Mouse (Mus musculus): ENCODE data around the gene Ppp1r15b. TPM values are rescaled to one million over a fixed set of nuclear protein-coding genes. Genes with fewer than 3 reads are reported as not detected.

The Ppp1r15b gene
- polyA plus RNA-seq, 2 experiments: 26.9 to 33.4 TPM

DNA sequence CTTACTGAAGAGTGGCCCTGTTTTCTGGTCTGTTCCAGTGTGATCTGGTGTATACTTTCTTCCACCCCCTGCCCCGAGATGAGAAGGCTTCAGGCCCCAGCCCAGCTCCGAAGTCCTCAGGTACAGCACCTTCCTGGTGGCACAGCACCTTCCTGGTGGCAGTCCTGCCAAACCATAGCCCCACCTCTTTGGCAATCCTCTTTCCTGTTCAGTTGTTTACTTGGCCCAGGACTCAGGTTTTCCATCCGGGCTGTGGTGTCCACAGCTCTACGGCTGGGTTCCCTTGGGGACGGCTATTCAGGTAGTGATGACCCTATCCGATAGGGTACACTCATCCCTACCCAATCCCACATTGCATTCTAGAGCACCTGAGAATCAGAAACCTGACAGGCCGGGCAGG lies 27.6 kb upstream of the Ppp1r15b start:
- 72% methylated on average over 7 of the region's 7 CpGs for WGBS (ENCODE audit: insufficient replicate concordance)
- DNase-seq (ENCODE audit: low read depth in 3 of 3, low spot score in 3 of 3): no peak

DNA sequence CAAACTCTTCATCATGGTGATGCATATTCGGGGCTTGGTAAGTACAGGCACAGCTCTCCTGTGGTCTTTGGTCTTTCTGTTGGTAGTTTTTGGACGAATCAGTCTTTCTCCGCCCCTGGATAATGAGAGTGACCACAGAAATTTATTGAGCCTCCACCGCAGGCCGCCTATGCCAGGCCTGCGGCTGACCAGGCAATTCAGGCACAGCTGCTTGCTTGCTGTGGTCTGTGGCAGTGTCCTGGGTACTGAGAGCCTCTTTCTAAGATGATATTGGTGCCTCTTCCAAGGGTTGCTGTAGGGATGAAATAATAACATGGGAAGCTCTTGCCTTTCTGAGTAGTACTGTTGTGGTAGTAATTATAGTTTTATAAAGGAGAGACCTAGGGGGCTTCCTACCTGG lies 27.1 kb upstream of the Ppp1r15b start:
- Histone ChIP-seq H3K9me3 (ENCODE audit: control insufficient read depth, low read length) (no peaks in the 10 kb centered on the region), H3K4me1 (replicated peaks; ENCODE audit: control insufficient read depth in 2 of 2, insufficient read depth in 2 of 2, low read length in 1 of 2) (0 out of 4 replicates have a peak, but pooled peaks cover 0 to 3% of the 10 kb centered on the region in 2 experiments), H3K9ac (replicated peaks) (no peak overlapping the region), H3K27ac (no peak overlapping the region), H3K4me3 (ENCODE audit: insufficient read depth in 1 of 2, low read depth in 2 of 2, low read length in 2 of 2) (no peak overlapping the region), H3K4me2 (ENCODE audit: low read depth) (no peak overlapping the region), H3K27me3 (ENCODE audit: control insufficient read depth, insufficient read depth, low read length) (no peaks in the 10 kb centered on the region), H3K36me3 (replicated peaks; ENCODE audit: control insufficient read depth, insufficient read depth, low read depth) (no peaks in the 10 kb centered on the region)
- no peak for TF ChIP-seq CTCF (IDR thresholded peaks at IDR 0.05; ENCODE audit: low read depth)
- no peak for TF ChIP-seq EP300 (IDR thresholded peaks at IDR 0.05; ENCODE audit: low read depth)
- ATAC-seq (ENCODE audit: insufficient read depth) (no peak), DNase-seq (ENCODE audit: low read depth in 3 of 3, low spot score in 3 of 3) (no peak)
- WGBS (ENCODE audit: insufficient replicate concordance): 77% methylated on average over 6 of the region's 6 CpGs

More for the DNA sequence above, 27.6 kb upstream of the Ppp1r15b start:
- H3K4me1 ChIP-seq (replicated peaks; ENCODE audit: control insufficient read depth in 2 of 2, insufficient read depth in 2 of 2, low read length in 1 of 2): 0 out of 4 replicates have a peak, but pooled peaks cover 0 to 3% of the 10 kb centered on the region in 2 experiments
- H3K9me3 ChIP-seq (ENCODE audit: control insufficient read depth, low read length): no peaks in the 10 kb centered on the region
- H3K4me2 ChIP-seq (ENCODE audit: low read depth): no peak overlapping the region
- H3K4me3 ChIP-seq (ENCODE audit: insufficient read depth in 1 of 2, low read depth in 2 of 2, low read length in 2 of 2): no peak overlapping the region
- no peaks in the 10 kb centered on the region for H3K36me3 ChIP-seq (replicated peaks; ENCODE audit: control insufficient read depth, insufficient read depth, low read depth)
- H3K9ac ChIP-seq (replicated peaks): no peak overlapping the region
- no peak for ATAC-seq (ENCODE audit: insufficient read depth)
- no peaks in the 10 kb centered on the region for H3K27me3 ChIP-seq (ENCODE audit: control insufficient read depth, insufficient read depth, low read length)
- H3K27ac ChIP-seq: no peak overlapping the region
- TF ChIP-seq CTCF (IDR thresholded peaks at IDR 0.05; ENCODE audit: low read depth) (no peak), EP300 (IDR thresholded peaks at IDR 0.05; ENCODE audit: low read depth) (no peak)

DNA sequence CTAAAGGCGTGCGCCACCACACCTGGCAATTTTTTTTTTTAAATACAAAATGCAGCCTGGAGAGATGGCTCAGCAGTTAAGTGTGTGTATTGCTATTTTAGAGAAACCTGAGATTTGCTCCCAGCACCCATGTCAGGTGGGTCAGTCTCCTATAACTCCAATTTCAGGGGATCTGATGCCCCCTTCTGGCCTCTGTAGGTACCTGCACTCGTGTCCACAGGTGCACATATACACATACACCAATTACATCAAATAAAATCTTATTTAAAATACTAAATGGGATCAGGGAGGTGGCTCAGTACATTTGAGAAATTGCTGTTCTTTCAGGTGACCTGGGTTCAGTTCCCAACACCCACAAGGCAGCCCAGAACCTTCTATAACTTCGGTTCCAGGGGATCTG lies 14.8 kb upstream of the Ppp1r15b start:
- H3K36me3 ChIP-seq (replicated peaks; ENCODE audit: control insufficient read depth, insufficient read depth, low read depth): no peaks in the 10 kb centered on the region
- TF ChIP-seq EP300 (IDR thresholded peaks at IDR 0.05; ENCODE audit: low read depth) (no peak), CTCF (IDR thresholded peaks at IDR 0.05; ENCODE audit: low read depth) (0 out of 2 replicates have a peak, but pooled peaks have one; percentile 20)
- H3K27ac ChIP-seq: no peak overlapping the region
- no peak for ATAC-seq (ENCODE audit: insufficient read depth)
- WGBS (ENCODE audit: insufficient replicate concordance): 68% methylated on average over 4 of the region's 4 CpGs
- no peaks in the 10 kb centered on the region for H3K9me3 ChIP-seq (ENCODE audit: control insufficient read depth, low read length)
- H3K27me3 ChIP-seq (ENCODE audit: control insufficient read depth, insufficient read depth, low read length): no peaks in the 10 kb centered on the region
- H3K4me2 ChIP-seq (ENCODE audit: low read depth): no peak overlapping the region
- H3K4me1 ChIP-seq (replicated peaks; ENCODE audit: control insufficient read depth in 2 of 2, insufficient read depth in 2 of 2, low read length in 1 of 2): peaks cover 18 to 27% of the 10 kb centered on the region in 2 experiments
- no peak for DNase-seq (ENCODE audit: low read depth in 3 of 3, low spot score in 3 of 3)
- H3K4me3 ChIP-seq (ENCODE audit: insufficient read depth in 1 of 2, low read depth in 2 of 2, low read length in 2 of 2): no peak overlapping the region
- no peak overlapping the region for H3K9ac ChIP-seq (replicated peaks)

DNA sequence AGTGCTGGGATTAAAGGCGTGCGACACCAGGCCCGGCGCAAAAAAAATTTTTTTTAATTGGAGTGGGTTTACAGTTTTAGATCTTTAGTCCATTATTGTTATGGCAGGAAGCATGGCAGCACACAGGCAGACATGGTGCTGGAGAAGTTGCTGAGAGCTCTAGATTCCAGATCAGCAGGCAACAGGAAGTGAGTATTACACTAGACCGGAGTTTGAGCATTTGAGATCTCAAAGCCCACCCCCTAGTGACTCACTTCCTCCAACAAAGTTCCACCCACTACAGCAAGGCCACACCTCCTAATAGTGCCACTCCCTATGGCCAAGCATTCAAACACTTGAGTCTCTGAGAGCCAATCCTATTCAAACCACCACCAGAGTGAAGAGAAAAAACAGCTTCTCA lies 12.8 kb upstream of the Ppp1r15b start:
- Histone ChIP-seq H3K36me3 (replicated peaks; ENCODE audit: control insufficient read depth, insufficient read depth, low read depth) (no peaks in the 10 kb centered on the region), H3K4me2 (ENCODE audit: low read depth) (peak overlapping the region; percentile 39), H3K4me1 (replicated peaks; ENCODE audit: control insufficient read depth in 2 of 2, insufficient read depth in 2 of 2, low read length in 1 of 2) (peaks cover 18 to 33% of the 10 kb centered on the region in 2 experiments), H3K4me3 (ENCODE audit: insufficient read depth in 1 of 2, low read depth in 2 of 2, low read length in 2 of 2) (no peak overlapping the region), H3K9ac (replicated peaks) (no peak overlapping the region), H3K27me3 (ENCODE audit: control insufficient read depth, insufficient read depth, low read length) (no peaks in the 10 kb centered on the region), H3K27ac (peak overlapping the region; percentile 72), H3K9me3 (ENCODE audit: control insufficient read depth, low read length) (no peaks in the 10 kb centered on the region)
- TF ChIP-seq CTCF (IDR thresholded peaks at IDR 0.05; ENCODE audit: low read depth) (no peak), EP300 (IDR thresholded peaks at IDR 0.05; ENCODE audit: low read depth) (no peak)
- WGBS (ENCODE audit: insufficient replicate concordance): 78% methylated on average over 5 of the region's 5 CpGs
- ATAC-seq (ENCODE audit: insufficient read depth): peak; percentile 70; the same call in 1 of the 2 replicates
- peak in 2 of 3 experiments; percentile 54 to 61 for DNase-seq (ENCODE audit: low read depth in 3 of 3, low spot score in 3 of 3)

DNA sequence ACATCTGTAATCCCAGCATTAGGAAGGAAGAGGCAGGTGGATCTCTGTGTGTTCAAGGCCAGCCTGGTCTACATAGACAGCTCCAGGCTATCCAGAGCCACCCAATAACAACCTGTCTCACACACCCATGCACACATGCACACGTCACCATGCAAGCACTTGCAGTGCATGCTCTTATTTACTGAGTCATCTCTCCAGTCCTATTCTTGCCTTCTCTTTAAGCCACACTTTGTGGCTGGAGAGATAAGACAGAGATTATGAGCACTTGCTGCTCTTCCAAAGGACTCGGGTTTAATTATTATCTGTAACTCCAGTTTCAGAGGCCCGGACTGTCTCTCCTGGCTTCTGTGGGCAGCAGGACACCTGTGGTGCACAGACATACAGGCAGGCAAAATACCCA lies 12.1 kb upstream of the Ppp1r15b start:
- H3K4me2 ChIP-seq (ENCODE audit: low read depth): peak overlapping the region; percentile 39
- ATAC-seq (ENCODE audit: insufficient read depth) (peak; percentile 94), DNase-seq (ENCODE audit: low read depth in 3 of 3, low spot score in 3 of 3) (peak; percentile 63 to 66 (median 65))
- H3K36me3 ChIP-seq (replicated peaks; ENCODE audit: control insufficient read depth, insufficient read depth, low read depth): no peaks in the 10 kb centered on the region
- no peaks in the 10 kb centered on the region for H3K27me3 ChIP-seq (ENCODE audit: control insufficient read depth, insufficient read depth, low read length)
- TF ChIP-seq CTCF (IDR thresholded peaks at IDR 0.05; ENCODE audit: low read depth) (no peak), EP300 (IDR thresholded peaks at IDR 0.05; ENCODE audit: low read depth) (peak; percentile 60; the same call in 1 of the 2 replicates)
- H3K4me1 ChIP-seq (replicated peaks; ENCODE audit: control insufficient read depth in 2 of 2, insufficient read depth in 2 of 2, low read length in 1 of 2): peaks cover 18 to 34% of the 10 kb centered on the region in 2 experiments
- no peak overlapping the region; the same call in 1 of the 2 replicates for H3K9ac ChIP-seq (replicated peaks)
- H3K4me3 ChIP-seq (ENCODE audit: insufficient read depth in 1 of 2, low read depth in 2 of 2, low read length in 2 of 2): no peak overlapping the region
- peak overlapping the region; percentile 72 for H3K27ac ChIP-seq
- H3K9me3 ChIP-seq (ENCODE audit: control insufficient read depth, low read length): no peaks in the 10 kb centered on the region
- 11% methylated on average over 3 of the region's 3 CpGs for WGBS (ENCODE audit: insufficient replicate concordance)

All from liver, embryonic 14.5 days (tissue).